Comparison of ENCODE assay signal across 9 mouse cellular contexts in genomic region chr10:19939282-19939705, GRCm38 (mm10). TPM values are rescaled to one million over a fixed set of nuclear protein-coding genes. Genes with fewer than 3 reads are reported as not detected.
DNase-seq lines count a peak whose midpoint lies in the region; ATAC-seq and TF ChIP-seq lines count a peak whose summit lies in the region.
"Had no signal": no experiment of that assay in that cellular context is flagged by ENCODE, and none has a peak within 500 bp of the region (broad histone marks: within the 10 kb centered on the region; RNA-seq: fewer than 3 reads in every experiment).

No protein-coding gene starts in this region.

- no peak for TF ChIP-seq POLR2A in thymus, adult 2 months (IDR thresholded peaks at IDR 0.05; ENCODE audit: control insufficient read depth, extremely low read depth, insufficient read depth, low read length, poor library complexity)

- peaks cover 25% of the 10 kb centered on the region for H3K27me3 ChIP-seq in liver, embryonic 15.5 days
- H3K27me3 ChIP-seq in thymus, adult 2 months (ENCODE audit: control insufficient read depth, insufficient read depth, low read length), result no peaks in the 10 kb centered on the region
- 0 out of 2 replicates have a peak, but pooled peaks cover 4% of the 10 kb centered on the region for H3K27me3 ChIP-seq in midbrain, embryonic 15.5 days (replicated peaks)
- peaks cover 33% of the 10 kb centered on the region for H3K27me3 ChIP-seq in hindbrain, embryonic 13.5 days

- no peaks in the 10 kb centered on the region for H3K9me3 ChIP-seq in liver, embryonic 15.5 days (replicated peaks)
- H3K9me3 ChIP-seq in midbrain, embryonic 15.5 days, result no peaks in the 10 kb centered on the region
- no peaks in the 10 kb centered on the region for H3K9me3 ChIP-seq in hindbrain, embryonic 13.5 days
- H3K9me3 ChIP-seq: limb, embryonic 13.5 days had no signal

- 0 out of 2 replicates have a peak overlapping the region, but pooled peaks have one; percentile 13 for H3K4me2 ChIP-seq in liver, embryonic 15.5 days
- no peak overlapping the region for H3K4me2 ChIP-seq in midbrain, embryonic 15.5 days
- no peak overlapping the region for H3K4me2 ChIP-seq in hindbrain, embryonic 13.5 days
- H3K4me2 ChIP-seq: limb, embryonic 13.5 days had no signal

- WGBS in liver, embryonic 15.5 days (ENCODE audit: insufficient replicate concordance), result 20% methylated on average over 8 of the region's 8 CpGs
- 2% methylated on average over 8 of the region's 8 CpGs for WGBS in thymus, adult 2 months
- 57% methylated on average over 8 of the region's 8 CpGs for WGBS in midbrain, embryonic 15.5 days
- 66% methylated on average over 8 of the region's 8 CpGs for WGBS in hindbrain, embryonic 13.5 days

- H3K36me3 ChIP-seq in liver, embryonic 15.5 days (replicated peaks), result no peaks in the 10 kb centered on the region
- no peaks in the 10 kb centered on the region for H3K36me3 ChIP-seq in thymus, adult 2 months (ENCODE audit: control insufficient read depth, insufficient read depth, low read length)
- H3K36me3 ChIP-seq in midbrain, embryonic 15.5 days (replicated peaks), result no peaks in the 10 kb centered on the region
- no peaks in the 10 kb centered on the region for H3K36me3 ChIP-seq in hindbrain, embryonic 13.5 days
- H3K36me3 ChIP-seq: limb, embryonic 13.5 days had no signal

- H3K4me3 ChIP-seq in layer of hippocampus, adult 2 months, result no peak overlapping the region
- no peak overlapping the region for H3K4me3 ChIP-seq in liver, embryonic 15.5 days (replicated peaks)
- no peak overlapping the region for H3K4me3 ChIP-seq in thymus, adult 2 months (ENCODE audit: control insufficient read depth, insufficient read depth, low read length)
- no peak overlapping the region for H3K4me3 ChIP-seq in midbrain, embryonic 15.5 days
- no peak overlapping the region for H3K4me3 ChIP-seq in hindbrain, embryonic 13.5 days
- H3K4me3 ChIP-seq: limb, embryonic 13.5 days had no signal

- no peak for TF ChIP-seq CTCF in layer of hippocampus, adult 2 months (conservative IDR thresholded peaks at IDR 0.05)
- TF ChIP-seq CTCF in thymus, adult 2 months (IDR thresholded peaks at IDR 0.05; ENCODE audit: borderline replicate concordance, control insufficient read depth, extremely low read depth, insufficient read depth, low read length, poor library complexity), result no peak

- H3K4me1 ChIP-seq in liver, embryonic 15.5 days (replicated peaks), result peaks cover 18% of the 10 kb centered on the region
- peaks cover 30% of the 10 kb centered on the region for H3K4me1 ChIP-seq in thymus, adult 2 months (replicated peaks; ENCODE audit: control insufficient read depth, insufficient read depth, low read length)
- peaks cover 8% of the 10 kb centered on the region for H3K4me1 ChIP-seq in midbrain, embryonic 15.5 days
- H3K4me1 ChIP-seq in hindbrain, embryonic 13.5 days (replicated peaks), result peaks cover 13% of the 10 kb centered on the region; the same call in 1 of the 2 replicates

- H3K9ac ChIP-seq in liver, embryonic 15.5 days, result no peak overlapping the region
- no peak overlapping the region for H3K9ac ChIP-seq in midbrain, embryonic 15.5 days
- H3K9ac ChIP-seq in hindbrain, embryonic 13.5 days, result no peak overlapping the region
- H3K9ac ChIP-seq: limb, embryonic 13.5 days had no signal

- peak; percentile 25 for DNase-seq in layer of hippocampus, adult 11-12 months (ENCODE audit: low spot score)
- DNase-seq in layer of hippocampus, adult 2 months (ENCODE audit: low spot score in 2 of 2), result no peak
- DNase-seq in c-Kit-positive CD71-negative TER-119-negative erythroid progenitor cells, embryonic 14.5 days (ENCODE audit: low read depth), result peak; percentile 63
- peak; percentile 54 for DNase-seq in thymus, adult 2 months
- no peak for DNase-seq in frontal cortex, postnatal 10 days (ENCODE audit: low spot score in 2 of 2)

- no peak for ATAC-seq in liver, embryonic 15.5 days (ENCODE audit: insufficient read depth)
- no peak for ATAC-seq in midbrain, embryonic 15.5 days (replicated peaks)
- no peak for ATAC-seq in hindbrain, embryonic 13.5 days (ENCODE audit: low FRiP score)

- H3K27ac ChIP-seq in layer of hippocampus, adult 2 months, result no peak overlapping the region; the same call in 1 of the 2 replicates
- H3K27ac ChIP-seq in liver, embryonic 15.5 days (replicated peaks), result 0 out of 2 replicates have a peak overlapping the region, but pooled peaks have one; percentile 4
- peak overlapping the region; percentile 17; the same call in 1 of the 2 replicates for H3K27ac ChIP-seq in thymus, adult 2 months (ENCODE audit: control insufficient read depth, insufficient read depth, low read length)
- no peak overlapping the region for H3K27ac ChIP-seq in midbrain, embryonic 15.5 days
- no peak overlapping the region for H3K27ac ChIP-seq in hindbrain, embryonic 13.5 days
- H3K27ac ChIP-seq: limb, embryonic 13.5 days had no signal

RNA-seq across cellular contexts. Expression of gene Map3k5, which starts 5.0 kb away (rescaled TPM):
- 10 to 100 TPM; 30.6 to 33.1 TPM for total RNA-seq in layer of hippocampus, adult 2 months (2021)
- polyA plus RNA-seq in liver, embryonic 15.5 days (2015; fragmentation: Nextera tagmentation; extraction: Ambion mirVana), result 0.79 and 0.85 TPM in 2 replicates
- polyA plus RNA-seq in thymus, adult 2 months (2012; rRNA removed), result 2.9 and 3.5 TPM in 2 replicates
- polyA plus RNA-seq in midbrain, embryonic 15.5 days (2015; fragmentation: Nextera tagmentation; extraction: Ambion mirVana), result 1.1 and 1.3 TPM in 2 replicates
- polyA plus RNA-seq in hindbrain, embryonic 13.5 days (2015; fragmentation: Nextera tagmentation; extraction: Ambion mirVana), result 0.65 and 0.74 TPM in 2 replicates

RNA-seq across cellular contexts. Expression of gene Pex7, which starts 31.8 kb away (rescaled TPM):
- 10 to 100 TPM; 19.3 to 22.0 TPM for total RNA-seq in layer of hippocampus, adult 2 months (2021)
- 27.7 and 28.9 TPM in 2 replicates for polyA plus RNA-seq in liver, embryonic 15.5 days (2015; fragmentation: Nextera tagmentation; extraction: Ambion mirVana)
- polyA plus RNA-seq in thymus, adult 2 months (2012; rRNA removed), result 26.1 and 27.2 TPM in 2 replicates
- polyA plus RNA-seq in midbrain, embryonic 15.5 days (2015; fragmentation: Nextera tagmentation; extraction: Ambion mirVana), result 26.8 and 27.4 TPM in 2 replicates
- 24.8 and 30.7 TPM in 2 replicates for polyA plus RNA-seq in hindbrain, embryonic 13.5 days (2015; fragmentation: Nextera tagmentation; extraction: Ambion mirVana)

Comparison
In these comparisons a context has a peak if more than half of its experiments do, and no peak if none do; other contexts are left out.
1. DNase-seq: peak in layer of hippocampus, adult 11-12 months (single experiment), c-Kit-positive CD71-negative TER-119-negative erythroid progenitor cells, embryonic 14.5 days (single experiment) and thymus, adult 2 months (single experiment); none in layer of hippocampus, adult 2 months (0 of 2) and frontal cortex, postnatal 10 days (0 of 2).
2. H3K27ac ChIP-seq: peak in liver, embryonic 15.5 days (single experiment) and thymus, adult 2 months (single experiment); none in layer of hippocampus, adult 2 months (single experiment), midbrain, embryonic 15.5 days (single experiment) and hindbrain, embryonic 13.5 days (single experiment).